ENCODE assay signal across 16 mouse cellular contexts in the genomic region with DNA sequence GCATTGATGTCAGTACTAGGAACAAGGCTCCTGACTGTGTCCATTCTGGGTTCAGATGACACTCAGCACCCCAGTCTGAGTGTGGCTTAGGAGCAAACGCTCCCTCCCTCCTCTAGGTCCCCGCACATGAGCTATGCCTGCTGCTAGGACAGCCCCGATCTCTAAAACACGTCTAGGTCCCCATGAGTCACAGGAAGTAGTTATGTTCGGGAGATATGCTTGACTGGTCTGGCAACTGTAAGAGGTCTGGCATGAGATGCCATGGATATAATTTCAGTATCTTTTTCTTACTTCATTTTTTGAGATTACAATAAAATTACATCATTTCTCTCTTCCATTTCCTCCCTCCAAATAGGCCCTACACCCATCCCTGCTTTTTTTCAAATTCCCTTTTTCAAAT.
DNase-seq lines count a peak whose midpoint lies in the region; ATAC-seq and TF ChIP-seq lines count a peak whose summit lies in the region.
"Had no signal": no experiment of that assay in that cellular context is flagged by ENCODE, and none has a peak within 500 bp of the region (broad histone marks: within the 10 kb centered on the region; RNA-seq: fewer than 3 reads in every experiment).

No protein-coding gene starts in this region.

- intact Hi-C loops in left cerebral cortex, postnatal 4 days (cut with DNase I): no loop called here

- DNase-seq in midbrain, embryonic 11.5 days (ENCODE audit: low spot score, missing footprints): peak; percentile 35
- no peak for DNase-seq in midbrain, postnatal 0 days (ENCODE audit: low spot score)
- DNase-seq in B cell, adult 2 months: peak; percentile 22 to 40
- DNase-seq in left cerebral cortex, postnatal 4 days: no peak
- no peak for DNase-seq in urinary bladder, postnatal 10 days (ENCODE audit: low spot score)
- DNase-seq: adrenal gland, adult 8-10 months; adrenal gland, postnatal 36 days; cerebellum, adult 2 months; cerebellum, postnatal 10 days; gastrocnemius, postnatal 14 days had no signal

- no peaks in the 10 kb centered on the region for H3K27me3 ChIP-seq in midbrain, embryonic 11.5 days (ENCODE audit: control insufficient read depth, insufficient read depth, low read length)
- H3K27me3 ChIP-seq in midbrain, postnatal 0 days (ENCODE audit: insufficient read depth, low read length): no peaks in the 10 kb centered on the region
- H3K27me3 ChIP-seq in myocyte (ENCODE audit: control insufficient read depth, insufficient read depth, insufficient read length): no peaks in the 10 kb centered on the region
- H3K27me3 ChIP-seq: heart, embryonic 13.5 days had no signal

- H3ac ChIP-seq in myocyte (ENCODE audit: control insufficient read depth, insufficient read length): no peak overlapping the region

- H3K79me2 ChIP-seq in myocyte (ENCODE audit: control insufficient read depth, insufficient read depth): no peaks in the 10 kb centered on the region

- TF ChIP-seq CTCF in midbrain, postnatal 0 days (IDR thresholded peaks at IDR 0.05): no peak

- no peak overlapping the region for H3K4me3 ChIP-seq in midbrain, embryonic 11.5 days (ENCODE audit: low read depth, low read length)
- no peak overlapping the region for H3K4me3 ChIP-seq in midbrain, postnatal 0 days (ENCODE audit: low read depth, low read length)
- H3K4me3 ChIP-seq in myocyte: no peak overlapping the region
- H3K4me3 ChIP-seq: embryonic facial prominence, embryonic 10.5 days; heart, embryonic 13.5 days; hindbrain, embryonic 13.5 days had no signal

- H3K4me2 ChIP-seq in midbrain, embryonic 11.5 days: no peak overlapping the region
- H3K4me2 ChIP-seq in midbrain, postnatal 0 days (ENCODE audit: low read depth, low read length, poor library complexity, severe bottlenecking): no peak overlapping the region
- peak overlapping the region; percentile 5 for H3K4me2 ChIP-seq in myocyte (ENCODE audit: low read depth)
- H3K4me2 ChIP-seq: heart, embryonic 13.5 days; hindbrain, embryonic 13.5 days had no signal

- H3K9ac ChIP-seq in midbrain, embryonic 11.5 days (ENCODE audit: low read length): no peak overlapping the region
- no peak overlapping the region for H3K9ac ChIP-seq in midbrain, postnatal 0 days (replicated peaks; ENCODE audit: low read length, poor library complexity, severe bottlenecking)
- H3K9ac ChIP-seq: heart, embryonic 13.5 days; hindbrain, embryonic 13.5 days had no signal

- H3K27ac ChIP-seq in midbrain, embryonic 11.5 days (ENCODE audit: low read depth, low read length): no peak overlapping the region
- no peak overlapping the region for H3K27ac ChIP-seq in midbrain, postnatal 0 days (ENCODE audit: low read depth, low read length)
- H3K27ac ChIP-seq: embryonic facial prominence, embryonic 10.5 days; heart, embryonic 13.5 days; hindbrain, embryonic 13.5 days; hindbrain, postnatal 0 days had no signal

- peak; percentile 45 for TF ChIP-seq POLR2A in myocyte (IDR thresholded peaks at IDR 0.05; ENCODE audit: insufficient read length, low read depth)

- no peaks in the 10 kb centered on the region for H3K4me1 ChIP-seq in midbrain, embryonic 11.5 days (ENCODE audit: control insufficient read depth, insufficient read depth, low read length)
- no peaks in the 10 kb centered on the region for H3K4me1 ChIP-seq in midbrain, postnatal 0 days (ENCODE audit: insufficient read depth, low read length)
- H3K4me1 ChIP-seq: heart, embryonic 13.5 days; hindbrain, embryonic 13.5 days had no signal

- ATAC-seq in midbrain, embryonic 11.5 days (ENCODE audit: low FRiP score): no peak
- no peak for ATAC-seq in midbrain, postnatal 0 days (ENCODE audit: low FRiP score)
- ATAC-seq: forebrain, embryonic 14.5 days; hindbrain, postnatal 0 days had no signal

- H3K36me3 ChIP-seq in midbrain, embryonic 11.5 days (ENCODE audit: control insufficient read depth, insufficient read depth, low read length): no peaks in the 10 kb centered on the region
- no peaks in the 10 kb centered on the region for H3K36me3 ChIP-seq in midbrain, postnatal 0 days (ENCODE audit: insufficient read depth, low read length)
- no peaks in the 10 kb centered on the region for H3K36me3 ChIP-seq in myocyte (ENCODE audit: control insufficient read depth, insufficient read depth)
- H3K36me3 ChIP-seq: embryonic facial prominence, embryonic 10.5 days; heart, embryonic 13.5 days; hindbrain, embryonic 13.5 days had no signal

- 91% methylated on average over 5 of the region's 5 CpGs for WGBS in midbrain, embryonic 11.5 days
- WGBS in midbrain, postnatal 0 days: 85% methylated on average over 5 of the region's 5 CpGs

- H3K9me3 ChIP-seq in midbrain, embryonic 11.5 days (ENCODE audit: control insufficient read depth, low read length): no peaks in the 10 kb centered on the region
- no peaks in the 10 kb centered on the region for H3K9me3 ChIP-seq in midbrain, postnatal 0 days (ENCODE audit: low read length)
- H3K9me3 ChIP-seq: embryonic facial prominence, embryonic 10.5 days; heart, embryonic 13.5 days; hindbrain, embryonic 13.5 days had no signal

TF ChIP-seq in myocyte, 11 proteins besides CTCF, POLR2A, EP300 and RAD21:
- TF ChIP-seq TCF12 (IDR thresholded peaks at IDR 0.05; ENCODE audit: insufficient read depth, poor library complexity, severe bottlenecking): no peak
- no peak for TF ChIP-seq TCF3 (IDR thresholded peaks at IDR 0.05; ENCODE audit: insufficient read length, low read depth)
- TF ChIP-seq SRF (IDR thresholded peaks at IDR 0.05; ENCODE audit: control insufficient read depth, insufficient read length, low read depth): no peak
- TF ChIP-seq E2F4 (IDR thresholded peaks at IDR 0.05; ENCODE audit: insufficient read depth): no peak
- TF ChIP-seq CEBPB (IDR thresholded peaks at IDR 0.05; ENCODE audit: insufficient read depth, poor library complexity, severe bottlenecking): peak; percentile 82
TF ChIP-seq in myocyte: peak in this region for 1.

Comparison
In these comparisons a context has a peak if more than half of its experiments do, and no peak if none do; other contexts are left out.
1. DNase-seq: peak in midbrain, embryonic 11.5 days (single experiment) and B cell, adult 2 months (2 of 2); none in midbrain, postnatal 0 days (single experiment), left cerebral cortex, postnatal 4 days (single experiment) and urinary bladder, postnatal 10 days (single experiment).